Mouse (Mus musculus): ENCODE results near the gene Gm47429. TPM values are rescaled to one million over a fixed set of nuclear protein-coding genes. Genes with fewer than 3 reads are reported as not detected.
"Not testable (repeated sequence)": the region's sequence is repeated elsewhere in the genome, so short reads cannot be mapped to it uniquely, and the experiment has no call there.

The Gm47429 gene
- total RNA-seq (2021) = not detected
- long read RNA-seq = 0 reads

DNA sequence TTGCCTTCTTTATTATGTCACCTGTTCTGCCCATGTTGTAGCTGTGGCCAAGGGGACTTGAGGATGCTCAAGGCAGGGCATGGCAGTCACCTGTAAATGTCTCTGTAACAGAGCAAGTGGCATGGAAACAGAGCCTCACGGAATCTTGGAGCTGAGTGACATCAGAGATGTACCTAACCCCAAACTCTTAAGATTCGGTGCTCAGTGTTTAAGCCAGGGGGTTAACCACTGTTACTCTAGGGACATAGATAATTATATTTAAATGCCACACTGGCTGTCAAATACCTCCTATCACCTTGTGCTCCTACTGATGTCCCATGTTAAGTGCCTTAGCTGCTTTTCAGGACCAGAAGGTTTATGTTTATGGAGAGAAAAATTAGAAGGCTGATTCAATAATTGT lies at the start of gene Gm47429:
TSS of gene Gm47429 (minus strand) at position 101 of the 400 bp plus-strand sequence.
- no peak for DNase-seq (ENCODE audit: low spot score in 2 of 2)

DNA sequence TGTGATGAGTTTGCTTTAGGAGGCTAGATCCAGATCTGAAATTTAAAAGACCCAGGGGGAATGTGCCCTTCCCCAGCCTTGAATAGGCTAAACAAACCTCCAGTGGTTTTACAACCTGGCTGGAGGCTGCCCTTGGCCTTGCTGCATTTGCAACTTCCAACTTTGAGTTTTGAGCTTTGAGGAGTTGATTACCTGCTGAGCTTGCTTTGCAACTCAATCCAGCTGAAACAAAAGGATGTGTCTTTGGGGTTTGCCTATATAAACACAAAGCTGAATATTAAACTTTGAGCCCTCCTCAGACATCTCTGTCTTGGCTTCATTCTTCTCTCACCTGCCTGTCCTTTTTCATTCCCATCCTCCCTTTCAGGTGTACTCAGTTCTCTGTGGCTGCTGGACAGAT lies 44.8 kb upstream of the Gm47429 start:
- not testable (repeated sequence) for DNase-seq (ENCODE audit: low spot score in 2 of 2)

DNA sequence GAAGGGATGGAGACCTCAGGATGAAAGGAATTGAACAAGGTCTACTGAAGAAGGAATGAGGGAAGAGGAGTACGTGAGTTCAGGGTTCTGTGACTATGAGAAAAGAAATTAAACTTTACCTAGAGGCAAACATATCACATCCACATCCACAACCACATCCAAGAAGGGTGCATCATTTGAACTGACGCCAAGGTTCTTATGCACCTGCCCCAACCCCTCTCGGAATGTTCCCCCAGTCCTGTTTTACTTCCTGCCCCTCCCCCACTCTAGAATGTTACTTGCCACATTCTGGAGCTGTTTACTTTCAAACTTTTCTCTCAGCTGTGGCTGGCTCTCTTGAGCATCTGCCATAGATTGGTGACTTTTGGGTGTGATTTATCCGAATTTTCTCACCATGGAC lies 23.3 kb upstream of the Gm47429 start, which contains the start of gene Nutm2:
TSS of gene Nutm2 (plus strand) at position 301 of the 400 bp plus-strand sequence.
- DNase-seq (ENCODE audit: low spot score in 2 of 2) = no peak

DNA sequence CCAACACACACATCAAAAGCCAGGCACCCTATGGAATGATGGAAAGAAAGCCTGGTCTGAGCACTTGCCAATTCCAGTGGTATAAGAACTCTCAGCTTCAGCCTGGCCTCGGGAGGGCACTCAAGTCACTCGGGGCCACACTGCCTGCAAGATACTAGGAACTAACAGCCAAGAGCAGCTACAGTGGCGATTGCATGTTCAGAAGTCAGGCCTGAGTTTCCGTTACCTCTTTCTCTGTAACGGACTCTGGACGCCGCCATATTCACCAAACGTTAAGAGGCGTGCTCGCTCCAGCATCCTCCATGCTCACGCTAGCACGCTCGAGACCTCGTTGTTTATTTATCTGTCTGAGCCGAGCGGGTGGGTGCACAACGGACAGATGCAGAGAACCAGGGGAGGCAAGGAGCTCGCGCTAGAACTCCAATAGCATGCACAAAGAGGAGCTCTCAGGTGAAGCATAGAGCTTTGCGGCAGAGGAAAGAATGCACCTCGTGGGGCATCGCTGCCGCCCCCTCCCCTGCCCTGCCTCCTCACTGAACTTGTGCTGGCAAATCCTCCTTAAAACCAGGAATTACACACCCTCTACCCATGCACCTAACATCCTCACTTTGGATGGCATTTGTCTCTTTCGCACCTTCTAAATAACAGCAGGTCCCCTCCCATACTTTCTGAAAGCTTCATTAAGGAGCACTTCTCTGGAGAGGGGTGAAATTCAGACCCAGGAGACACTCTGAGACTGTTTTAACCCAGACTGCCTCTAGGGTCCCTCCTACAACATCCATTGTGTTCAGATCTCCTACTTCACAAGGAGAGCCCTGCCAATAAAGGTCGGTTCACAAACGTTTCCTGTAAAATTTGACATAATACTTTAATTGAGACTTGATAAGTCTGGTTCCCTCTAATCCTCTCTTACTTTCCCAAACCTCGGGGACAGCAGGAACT lies 21.2 kb upstream of the Gm47429 start:
- DNase-seq (ENCODE audit: low spot score in 2 of 2) = no peak

DNA sequence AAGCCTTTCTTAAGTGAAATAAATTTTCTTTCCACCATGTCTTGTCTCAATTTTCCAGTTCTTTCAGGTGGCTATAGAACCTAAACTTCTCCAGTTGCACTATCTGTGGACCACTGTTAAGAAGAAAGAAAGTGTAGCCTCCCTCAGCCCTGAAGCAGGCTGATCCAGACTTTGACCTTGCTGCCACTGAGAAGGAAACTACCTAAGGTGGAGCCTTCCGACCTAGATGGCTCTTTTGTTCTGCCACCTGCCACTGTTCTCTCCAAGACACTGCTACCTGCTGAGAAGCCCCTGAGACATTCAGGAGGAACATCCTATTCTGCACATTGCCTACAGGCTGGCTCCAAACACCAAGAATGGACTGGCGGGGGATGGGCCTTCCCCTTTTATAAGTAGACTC lies 16.7 kb upstream of the Gm47429 start:
- DNase-seq (ENCODE audit: low spot score in 2 of 2) = not testable (repeated sequence)

DNA sequence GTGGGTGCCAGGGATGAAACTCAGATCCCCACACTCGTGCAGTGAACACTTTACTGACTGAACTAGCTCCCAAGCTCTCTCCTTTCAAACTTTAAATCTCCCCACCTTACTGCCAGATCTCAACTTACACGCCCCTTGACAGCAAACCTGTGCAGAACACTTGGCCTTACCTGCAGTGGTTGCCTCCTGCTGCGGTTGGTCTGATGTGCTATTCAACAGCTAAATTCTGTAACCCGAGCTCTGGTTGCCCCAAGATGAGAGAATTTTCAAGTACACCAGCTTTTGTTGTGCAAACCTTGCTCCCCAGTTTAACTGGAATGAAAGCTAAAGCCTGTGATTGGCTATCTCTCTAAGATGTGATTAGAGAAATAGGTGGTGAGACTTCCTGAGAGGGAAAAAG lies 9.7 kb upstream of the Gm47429 start:
- no peak for DNase-seq (ENCODE audit: low spot score in 2 of 2)

DNA sequence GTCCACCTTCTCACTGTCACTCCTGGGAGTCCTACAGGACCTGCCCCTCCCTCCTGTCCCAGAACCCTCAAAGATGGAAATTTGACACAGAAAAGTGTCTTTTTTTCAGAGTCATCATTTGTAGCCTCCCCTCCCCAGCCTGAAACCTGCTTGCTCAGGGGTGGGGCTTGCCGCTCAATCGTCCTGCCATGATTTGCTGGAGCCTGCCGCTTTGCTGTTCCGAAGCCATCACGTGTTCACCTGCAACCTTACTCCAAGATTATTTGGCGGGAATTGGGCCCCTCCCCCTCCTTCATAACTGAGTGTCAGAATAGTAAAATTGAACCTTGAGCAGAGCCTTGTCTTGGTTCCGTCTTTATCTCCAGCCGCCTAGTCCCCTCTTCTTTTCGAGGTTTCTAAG lies 8.6 kb upstream of the Gm47429 start:
- not testable (repeated sequence) for DNase-seq (ENCODE audit: low spot score in 2 of 2)

DNA sequence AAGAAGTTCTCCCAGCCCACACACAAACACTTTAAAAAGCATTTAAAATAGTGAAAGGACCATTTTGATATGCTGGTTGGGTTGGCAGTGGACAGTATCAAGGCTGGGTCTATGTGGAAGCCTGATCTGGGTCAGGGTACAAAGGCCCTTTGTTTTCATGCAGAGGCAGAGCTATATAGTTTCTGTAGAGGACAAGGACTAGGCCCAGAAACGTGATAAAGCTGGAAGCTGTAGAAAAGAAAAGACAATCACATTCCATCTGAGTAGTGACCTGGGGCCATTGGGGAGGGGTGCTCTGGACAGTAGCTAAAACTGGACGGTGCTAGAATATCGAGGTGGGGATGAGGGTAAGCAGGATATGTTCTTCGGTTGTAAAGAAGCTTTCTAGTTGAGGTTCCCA lies 1.5 kb upstream of the Gm47429 start:
- DNase-seq (ENCODE audit: low spot score in 2 of 2) = no peak

DNA sequence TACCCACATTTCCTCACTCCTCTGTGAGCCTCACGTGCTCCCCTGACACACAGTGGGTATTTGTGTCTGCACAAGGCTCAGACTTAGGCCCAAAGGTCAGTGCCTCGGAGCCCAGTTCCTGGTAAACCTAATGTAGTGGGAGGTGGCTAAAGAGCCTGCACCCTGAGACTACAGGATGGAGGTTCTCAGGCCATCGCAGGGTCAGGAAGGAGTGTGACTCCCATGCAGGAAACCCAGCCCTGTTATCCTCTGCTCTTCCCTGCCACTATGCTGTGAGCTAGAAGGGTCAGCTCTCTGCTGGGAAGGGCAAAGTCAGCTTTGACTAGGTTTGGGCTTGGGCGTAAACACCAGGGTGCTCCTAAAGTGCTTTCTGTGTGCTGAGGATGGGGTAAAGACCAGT lies 17.0 kb downstream of the Gm47429 start:
- no peak for DNase-seq (ENCODE audit: low spot score in 2 of 2)

DNA sequence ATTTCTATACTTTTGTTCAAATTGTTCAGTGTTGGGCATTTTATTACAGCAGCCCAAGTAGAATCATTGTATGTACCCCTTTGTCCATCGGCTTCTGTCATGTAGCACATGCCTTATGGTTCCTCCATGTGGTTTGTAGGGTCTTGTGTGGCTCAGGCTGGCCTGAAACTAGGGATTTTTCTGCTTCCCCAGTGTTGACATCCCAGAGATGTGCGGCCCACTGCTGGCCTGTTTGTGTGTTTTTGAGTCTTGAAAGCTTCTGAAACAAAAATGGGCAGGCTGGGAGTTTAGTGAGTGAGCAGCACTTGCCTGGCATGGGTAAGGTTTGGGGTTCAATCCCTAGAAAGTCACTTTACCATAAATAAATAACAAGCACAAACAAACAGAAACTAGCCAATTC lies 19.2 kb downstream of the Gm47429 start:
- no peak for DNase-seq (ENCODE audit: low spot score in 2 of 2)

DNA sequence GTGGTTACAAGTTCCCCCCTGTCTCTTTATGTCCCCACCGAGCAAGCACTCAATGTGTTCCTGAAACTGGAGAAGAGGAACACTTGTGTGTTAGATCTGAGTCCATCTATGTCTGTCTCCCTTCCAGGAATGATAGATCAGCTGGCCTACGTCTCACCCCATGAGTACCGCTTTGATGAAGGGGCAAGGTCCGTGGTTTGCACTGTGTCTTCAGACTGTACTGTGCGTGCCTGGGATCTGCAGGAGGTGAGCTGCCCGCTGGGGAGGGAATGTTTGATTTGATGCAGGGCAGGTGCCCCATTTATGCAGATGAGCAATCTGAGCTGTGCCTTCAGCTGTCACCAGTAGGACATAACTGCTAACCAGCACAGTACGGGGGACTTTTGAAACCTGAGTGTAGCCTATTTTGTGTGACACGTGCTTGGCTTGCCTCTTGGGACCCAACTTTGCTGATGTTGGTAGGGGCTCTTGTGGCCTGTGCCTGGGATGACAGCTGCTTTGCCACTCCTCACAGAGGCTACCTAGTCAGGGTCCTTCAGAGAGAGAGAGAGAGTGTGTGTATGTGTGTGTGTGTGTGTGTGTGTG lies 20.0 kb downstream of the Gm47429 start:
- no peak for DNase-seq (ENCODE audit: low spot score in 2 of 2)

DNA sequence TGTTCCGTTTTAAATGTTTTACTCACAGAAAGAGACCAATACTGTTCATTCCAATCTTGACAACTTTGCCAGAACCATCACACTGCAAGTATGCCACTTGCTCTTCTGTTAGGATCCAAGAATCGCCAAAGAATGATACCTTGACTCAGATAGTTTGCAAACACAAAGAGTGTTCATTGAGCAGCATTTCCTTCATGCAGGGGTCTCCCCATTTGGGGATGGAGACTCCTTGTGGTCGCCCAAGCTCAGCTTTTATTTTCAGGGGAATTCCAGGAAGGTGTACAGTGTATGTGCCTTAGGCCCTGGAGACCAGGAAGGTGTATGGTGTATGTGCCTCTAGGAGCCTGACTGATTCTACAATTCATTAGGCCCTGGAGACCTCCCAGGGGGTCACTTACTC lies 25.3 kb downstream of the Gm47429 start:
- DNase-seq (ENCODE audit: low spot score in 2 of 2) = no peak

DNA sequence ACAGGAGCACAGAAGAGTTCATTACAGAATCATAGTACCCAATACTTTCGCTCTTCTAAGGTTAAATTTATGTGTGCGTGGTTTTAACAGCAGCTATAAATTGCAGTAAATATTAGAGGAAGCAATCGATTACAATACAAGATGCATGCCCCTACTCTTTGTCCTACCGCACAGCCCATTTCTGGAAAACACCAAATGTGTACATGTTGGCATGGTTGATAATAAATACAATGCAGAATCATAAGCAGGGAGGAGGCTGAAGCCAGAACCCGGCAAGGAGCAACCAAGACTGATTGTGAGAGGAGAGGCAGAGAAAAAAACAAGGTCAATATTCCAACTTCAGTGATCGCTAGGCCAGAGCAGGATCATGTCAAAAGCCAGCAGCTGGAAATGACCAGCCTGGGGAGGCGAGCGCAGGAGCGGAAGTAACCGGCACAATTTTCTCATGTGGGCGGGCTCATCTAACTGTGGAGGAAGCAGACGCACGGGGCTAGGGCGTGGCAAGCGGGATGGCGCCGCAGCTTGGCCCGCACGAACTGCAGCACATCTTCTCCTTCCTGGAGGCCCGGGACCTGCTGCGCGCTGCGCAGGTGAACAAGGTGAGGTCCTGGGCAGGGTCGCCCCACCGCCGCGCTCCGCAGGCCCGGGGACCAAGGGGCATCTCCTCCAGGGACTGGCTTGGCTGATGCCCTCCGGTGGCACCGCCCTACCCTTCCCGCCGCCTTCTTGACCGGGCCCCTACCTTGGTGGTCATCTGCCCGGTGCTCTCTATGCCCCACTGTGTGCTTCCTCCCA lies 26.1 kb downstream of the Gm47429 start, which contains the start of gene Fbxw17:
TSS of gene Fbxw17 (plus strand) at position 476 of the 795 bp plus-strand sequence.
- DNase-seq (ENCODE audit: low spot score in 2 of 2) = peak; percentile 70 to 76

Other genes with a start within 250 kb of the Gm47429 start
- not detected for gene Gm906, start 193.6 kb downstream of the Gm47429 start, total RNA-seq (2021)
- 10 to 100 TPM; 21.6 to 22.2 TPM for gene Fbxw17, start 26.0 kb downstream of the Gm47429 start, total RNA-seq (2021)
- not detected for gene Nutm2, start 23.4 kb upstream of the Gm47429 start, total RNA-seq (2021)
- not detected for gene Gm904, start 199.3 kb upstream of the Gm47429 start, total RNA-seq (2021)